Mouse (Mus musculus) embryonic facial prominence, embryonic 14.5 days (tissue): ENCODE data around the gene Eif4enif1. TPM values are rescaled to one million over a fixed set of nuclear protein-coding genes. Genes with fewer than 3 reads are reported as not detected.

Source experiments
- ATAC-seq: fragments of 200-750 bp; cut with Nextera tagmentation; 2 replicates; pipeline ENCODE4 v1.8.0; 2017; ENCODE audit warnings: low read depth, moderate number of reproducible peaks, moderate TSS enrichment
- DNase-seq: peaks from one replicate; pipeline ENCODE4 v3.0.0-alpha.2; 2015; ENCODE audit warnings: low spot score
- H3K27ac ChIP-seq: fragments of 300-500 bp; sonication (generic); replicated peaks from 2 replicates; pipeline ENCODE4 v1.5.1; 2014; ENCODE audit warnings: low read depth, mild to moderate bottlenecking, low read length, moderate library complexity
- H3K27me3 ChIP-seq: fragments of 300-500 bp; sonication (generic); replicated peaks from 2 replicates; pipeline ENCODE4 v1.6.1; 2014; ENCODE audit warnings: low read length; ENCODE audit not compliant: control insufficient read depth, insufficient read depth
- H3K36me3 ChIP-seq: fragments of 300-500 bp; sonication (generic); 2 replicates; pipeline ENCODE4 v1.6.1; 2014; ENCODE audit warnings: low read length, mixed read lengths; ENCODE audit not compliant: control insufficient read depth, insufficient read depth
- H3K4me1 ChIP-seq: fragments of 300-500 bp; sonication (generic); 2 replicates; pipeline ENCODE4 v1.6.1; 2014; ENCODE audit warnings: antibody characterized with exemption, low read length; ENCODE audit not compliant: control insufficient read depth, insufficient read depth
- H3K4me2 ChIP-seq: fragments of 300-500 bp; sonication (generic); 2 replicates; pipeline ENCODE4 v1.6.1; 2014; ENCODE audit warnings: low read depth, mild to moderate bottlenecking, low read length, moderate library complexity, mixed read lengths
- H3K4me3 ChIP-seq: fragments of 300-500 bp; sonication (generic); 2 replicates; pipeline ENCODE4 v1.5.1; 2014; ENCODE audit warnings: low read depth, mild to moderate bottlenecking, low read length
- H3K9ac ChIP-seq: fragments of 300-500 bp; sonication (generic); 2 replicates; pipeline ENCODE4 v1.6.1; 2014; ENCODE audit warnings: low read depth, mild to moderate bottlenecking, low read length, moderate library complexity, mixed read lengths
- H3K9me3 ChIP-seq: fragments of 300-500 bp; sonication (generic); 2 replicates; pipeline ENCODE4 v1.6.1; 2016; ENCODE audit warnings: low read length; ENCODE audit not compliant: control insufficient read depth
- WGBS: fragments of 180-500 bp; shearing (Covaris S2); extraction: QIAGEN DNeasy Blood & Tissue Kit; methylation state at CpG from one replicate; pipeline ENCODE4 v1.1.7; 2014; 5-methylcytosine and 5-hydroxymethylcytosine counted together
- polyA plus RNA-seq: library from polyadenylated mRNA; unstranded; fragments of >200 nt; fragmentation: Nextera tagmentation; extraction: Ambion mirVana; gene quantifications from 2 replicates; pipeline ENCODE4 v1.2.1, GENCODE M21; 2014

Eif4enif1 gene
- polyA plus RNA-seq, 1 experiment from 2014 or later: 38.8 TPM

- H3K9ac ChIP-seq: peak within 1 kb of the TSS; percentile 99
- no peaks in the 10 kb centered on the region for H3K9me3 ChIP-seq
- H3K4me2 ChIP-seq: peak within 1 kb of the TSS; percentile 80
- peaks cover 10% of the 10 kb centered on the region for H3K4me1 ChIP-seq
- peaks cover 36% of the 10 kb centered on the region for H3K36me3 ChIP-seq
- peak; percentile 98 for ATAC-seq
- H3K27ac ChIP-seq: peak within 1 kb of the TSS; percentile 97
- WGBS: under 1% methylated on average over 46 of the region's 72 CpGs
- no peaks in the 10 kb centered on the region for H3K27me3 ChIP-seq
- H3K4me3 ChIP-seq: peak within 1 kb of the TSS; percentile 97
- DNase-seq: peak; percentile 98
Observed at GRCm38 (mm10) chr11:3266079-3266685, 64.0 kb downstream of the Eif4enif1 start, which contains the start of gene Drg1. Gene Drg1 (minus strand): TSS chr11:3266415.

- H3K4me3 ChIP-seq: peak overlapping the region; percentile 97
- ATAC-seq: no peak
- H3K9ac ChIP-seq: peak overlapping the region; percentile 99
- peak overlapping the region; percentile 80 for H3K4me2 ChIP-seq
- H3K9me3 ChIP-seq: no peaks in the 10 kb centered on the region
- H3K27me3 ChIP-seq: no peaks in the 10 kb centered on the region
- 0 out of 2 replicates have a peak overlapping the region, but pooled peaks have one; percentile 97 for H3K27ac ChIP-seq
- peaks cover 27% of the 10 kb centered on the region for H3K36me3 ChIP-seq
- 51% methylated on average over 7 of the region's 7 CpGs for WGBS
- DNase-seq: no peak
- H3K4me1 ChIP-seq: peaks cover 10% of the 10 kb centered on the region
Observed at GRCm38 (mm10) chr11:3267133-3267532, 64.9 kb downstream of the Eif4enif1 start.

GRCm38 (mm10) chr11:3269241-3269640 is 67.0 kb downstream of the Eif4enif1 start:
- no peak overlapping the region for H3K27ac ChIP-seq
- DNase-seq: no peak
- no peak overlapping the region for H3K9ac ChIP-seq
- H3K4me1 ChIP-seq: peaks cover 10% of the 10 kb centered on the region
- H3K27me3 ChIP-seq: no peaks in the 10 kb centered on the region
- 34% methylated on average over 4 of the region's 4 CpGs for WGBS
- H3K4me2 ChIP-seq: no peak overlapping the region
- no peaks in the 10 kb centered on the region for H3K9me3 ChIP-seq
- H3K4me3 ChIP-seq: no peak overlapping the region
- ATAC-seq: no peak
- H3K36me3 ChIP-seq: peaks cover 6% of the 10 kb centered on the region; the same call in 1 of the 2 replicates

GRCm38 (mm10) chr11:3278351-3278750 is 76.2 kb downstream of the Eif4enif1 start:
- H3K27me3 ChIP-seq: no peaks in the 10 kb centered on the region
- H3K36me3 ChIP-seq: no peaks in the 10 kb centered on the region
- H3K4me3 ChIP-seq: no peak overlapping the region
- WGBS: 54% methylated on average over 5 of the region's 5 CpGs
- H3K9ac ChIP-seq: no peak overlapping the region
- H3K4me2 ChIP-seq: no peak overlapping the region
- H3K9me3 ChIP-seq: 0 out of 2 replicates have a peak, but pooled peaks cover 8% of the 10 kb centered on the region
- no peak overlapping the region for H3K27ac ChIP-seq
- ATAC-seq (no peak), DNase-seq (no peak)
- no peaks in the 10 kb centered on the region for H3K4me1 ChIP-seq

GRCm38 (mm10) chr11:3279729-3280128 is 77.5 kb downstream of the Eif4enif1 start:
- 75% methylated on average over 2 of the region's 2 CpGs for WGBS
- Histone ChIP-seq H3K9me3 (0 out of 2 replicates have a peak, but pooled peaks cover 8% of the 10 kb centered on the region), H3K27me3 (no peaks in the 10 kb centered on the region), H3K36me3 (no peaks in the 10 kb centered on the region), H3K9ac (no peak overlapping the region), H3K27ac (no peak overlapping the region), H3K4me3 (no peak overlapping the region), H3K4me1 (no peaks in the 10 kb centered on the region), H3K4me2 (no peak overlapping the region)
- no peak for DNase-seq
- ATAC-seq: no peak

- Histone ChIP-seq H3K36me3 (no peaks in the 10 kb centered on the region), H3K9me3 (0 out of 2 replicates have a peak, but pooled peaks cover 8% of the 10 kb centered on the region), H3K4me3 (no peak overlapping the region), H3K27ac (no peak overlapping the region), H3K9ac (no peak overlapping the region), H3K27me3 (no peaks in the 10 kb centered on the region), H3K4me2 (no peak overlapping the region), H3K4me1 (no peaks in the 10 kb centered on the region)
- ATAC-seq (no peak), DNase-seq (no peak)
- WGBS: 75% methylated on average over 6 of the region's 6 CpGs
Observed at GRCm38 (mm10) chr11:3282887-3283286, 80.7 kb downstream of the Eif4enif1 start.

GRCm38 (mm10) chr11:3283645-3284044 is 81.5 kb downstream of the Eif4enif1 start:
- Histone ChIP-seq H3K27me3 (no peaks in the 10 kb centered on the region), H3K9me3 (0 out of 2 replicates have a peak, but pooled peaks cover 8% of the 10 kb centered on the region), H3K27ac (no peak overlapping the region), H3K36me3 (no peaks in the 10 kb centered on the region), H3K4me2 (no peak overlapping the region), H3K9ac (no peak overlapping the region), H3K4me1 (no peaks in the 10 kb centered on the region), H3K4me3 (no peak overlapping the region)
- no peak for DNase-seq
- no peak for ATAC-seq
- 87% methylated on average over 6 of the region's 6 CpGs for WGBS

GRCm38 (mm10) chr11:3285940-3286339 is 83.7 kb downstream of the Eif4enif1 start:
- Histone ChIP-seq H3K9ac (no peak overlapping the region), H3K9me3 (0 out of 2 replicates have a peak, but pooled peaks cover 8% of the 10 kb centered on the region), H3K27me3 (no peaks in the 10 kb centered on the region), H3K4me1 (no peaks in the 10 kb centered on the region), H3K27ac (no peak overlapping the region), H3K36me3 (no peaks in the 10 kb centered on the region), H3K4me2 (no peak overlapping the region), H3K4me3 (no peak overlapping the region)
- no peak for ATAC-seq
- DNase-seq: no peak
- whole genome bisulfite sequencing: 76% methylated on average over 3 of the region's 3 CpGs

- Histone ChIP-seq H3K4me3 (no peak overlapping the region), H3K4me1 (no peaks in the 10 kb centered on the region; the same call in 1 of the 2 replicates), H3K36me3 (0 out of 2 replicates have a peak, but pooled peaks cover 3% of the 10 kb centered on the region), H3K27me3 (no peaks in the 10 kb centered on the region), H3K9me3 (no peaks in the 10 kb centered on the region), H3K4me2 (no peak overlapping the region), H3K9ac (no peak overlapping the region), H3K27ac (no peak overlapping the region)
- WGBS: 41% methylated on average over 6 of the region's 6 CpGs
- DNase-seq (no peak), ATAC-seq (no peak)
Observed at GRCm38 (mm10) chr11:3287131-3287530, 84.9 kb downstream of the Eif4enif1 start.
